Mouse (Mus musculus) testis, adult 2 months (tissue): ENCODE data around the gene Rbm20. TPM values are rescaled to one million over a fixed set of nuclear protein-coding genes. Genes with fewer than 3 reads are reported as not detected.

ENCODE experiments used
- H3K27ac ChIP-seq: fragments of 200-500 bp; 2 replicates; pipeline ENCODE4 v1.5.1; 2012; ENCODE audit warnings: low read depth, low read length; ENCODE audit not compliant: control insufficient read depth, insufficient read depth
- H3K27me3 ChIP-seq: fragments of 200-500 bp; 2 replicates; pipeline ENCODE4 v1.6.1; 2012; ENCODE audit warnings: mild to moderate bottlenecking, low read length, moderate library complexity; ENCODE audit not compliant: control insufficient read depth, insufficient read depth
- H3K36me3 ChIP-seq: fragments of 200-500 bp; 2 replicates; pipeline ENCODE4 v1.6.1; 2012; ENCODE audit warnings: mild to moderate bottlenecking, low read length; ENCODE audit not compliant: control insufficient read depth, insufficient read depth
- H3K4me1 ChIP-seq: fragments of 200-500 bp; 2 replicates; pipeline ENCODE4 v1.6.1; 2012; ENCODE audit warnings: low read length; ENCODE audit not compliant: control insufficient read depth, insufficient read depth
- H3K4me3 ChIP-seq: fragments of 200-500 bp; 2 replicates; pipeline ENCODE4 v1.5.1; 2012; ENCODE audit warnings: low read depth, mild to moderate bottlenecking, low read length, moderate library complexity, mixed read lengths; ENCODE audit not compliant: control insufficient read depth
- CTCF ChIP-seq: fragments of 200-500 bp; IDR thresholded peaks from 2 replicates; pipeline ENCODE4 v1.5.1; 2012; ENCODE audit warnings: low read depth, mild to moderate bottlenecking, inconsistent platforms, low read length, moderate library complexity; ENCODE audit not compliant: control insufficient read depth, insufficient read depth, insufficient replicate concordance
- POLR2A ChIP-seq: fragments of 200-500 bp; IDR thresholded peaks from 2 replicates; pipeline ENCODE4 v1.6.1; 2012; ENCODE audit warnings: low read depth, mild to moderate bottlenecking, inconsistent platforms, low read length, moderate library complexity; ENCODE audit not compliant: control insufficient read depth
- polyA plus RNA-seq: library from polyadenylated mRNA; depleted of rRNA; stranded (reverse); fragments of >200 nt; gene quantifications from 2 replicates; pipeline ENCODE4 v1.2.3, GENCODE M21; 2012

Rbm20 gene
- polyA plus RNA-seq, 1 experiment: 0.78 TPM

GRCm38 (mm10) chr19:53694020-53694419 lies 16.9 kb downstream of the Rbm20 start:
- H3K4me3 ChIP-seq: no peak overlapping the region
- H3K36me3 ChIP-seq: no peaks in the 10 kb centered on the region
- TF ChIP-seq CTCF (no peak), POLR2A (no peak)

GRCm38 (mm10) chr19:53696079-53696478 lies 19.0 kb downstream of the Rbm20 start:
- peaks cover 6% of the 10 kb centered on the region for H3K4me1 ChIP-seq
- H3K4me3 ChIP-seq: no peak overlapping the region
- H3K27me3 ChIP-seq: no peaks in the 10 kb centered on the region
- H3K36me3 ChIP-seq: no peaks in the 10 kb centered on the region
- no peak for TF ChIP-seq CTCF
- no peak for TF ChIP-seq POLR2A
- H3K27ac ChIP-seq: no peak overlapping the region

More at GRCm38 (mm10) chr19:53694020-53694419, 16.9 kb downstream of the Rbm20 start:
- Histone ChIP-seq H3K27me3 (no peaks in the 10 kb centered on the region), H3K4me1 (peaks cover 6% of the 10 kb centered on the region), H3K27ac (no peak overlapping the region)

DNA sequence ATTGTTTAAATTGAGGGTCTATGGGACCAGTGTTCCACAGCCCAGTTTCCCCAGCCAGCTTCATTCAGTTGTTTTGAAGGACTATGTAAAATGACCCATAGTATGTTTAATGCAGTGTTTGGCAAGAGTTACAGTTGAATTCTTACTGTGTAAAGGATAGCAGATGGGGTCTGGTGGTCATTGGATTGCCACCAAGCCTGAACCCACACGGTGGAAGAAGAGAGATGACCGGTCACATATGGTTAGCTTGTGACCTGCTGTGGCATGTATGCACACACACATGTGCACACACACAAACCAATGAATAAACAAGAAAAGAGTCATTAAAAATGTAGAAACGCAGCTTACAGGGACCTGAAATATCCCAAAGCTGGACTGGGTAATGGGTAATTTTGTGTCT lies 19.5 kb downstream of the Rbm20 start:
- H3K27ac ChIP-seq: no peak overlapping the region
- peaks cover 6% of the 10 kb centered on the region for H3K4me1 ChIP-seq
- no peaks in the 10 kb centered on the region for H3K27me3 ChIP-seq
- TF ChIP-seq POLR2A: no peak
- H3K36me3 ChIP-seq: no peaks in the 10 kb centered on the region
- no peak overlapping the region for H3K4me3 ChIP-seq

DNA sequence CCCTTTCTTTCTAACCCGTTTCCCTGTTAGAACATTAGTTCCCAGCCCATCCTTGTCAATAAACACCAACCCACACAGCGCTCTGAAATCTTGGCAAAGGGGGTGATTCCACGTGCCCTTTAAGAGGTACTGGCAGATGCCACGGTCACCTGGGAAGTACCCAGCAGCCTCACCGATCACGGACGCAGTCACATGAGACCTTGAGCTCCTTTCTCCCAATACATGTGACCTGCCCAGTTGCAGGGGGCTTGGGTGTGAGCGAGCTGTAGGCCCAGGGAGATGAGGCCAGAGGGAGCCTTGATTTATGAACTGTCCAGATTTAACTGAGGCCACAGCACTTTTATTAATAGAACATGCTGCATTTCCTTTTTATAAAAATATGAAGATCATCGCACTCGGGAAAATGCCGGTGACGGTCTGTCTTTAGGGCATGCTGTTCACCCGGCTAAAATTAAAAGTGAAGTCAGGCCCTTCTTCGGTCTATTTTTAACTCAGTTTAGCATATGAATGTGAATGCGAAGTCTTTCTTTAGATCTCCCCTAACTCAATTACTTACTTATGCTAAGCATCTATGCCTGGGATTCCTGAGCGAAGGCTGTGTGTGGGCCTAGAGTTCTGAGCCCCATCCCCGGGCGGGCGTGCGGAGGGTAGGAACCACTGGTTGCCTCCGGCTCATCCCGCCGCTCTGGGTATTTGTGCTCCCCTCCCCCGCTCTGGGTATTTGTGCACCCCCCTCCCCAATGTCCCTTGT lies 20.4 kb downstream of the Rbm20 start:
- no peaks in the 10 kb centered on the region for H3K36me3 ChIP-seq
- H3K4me1 ChIP-seq: peaks cover 6% of the 10 kb centered on the region
- TF ChIP-seq POLR2A (no peak), CTCF (no peak)
- no peak overlapping the region for H3K27ac ChIP-seq
- H3K4me3 ChIP-seq: no peak overlapping the region
- H3K27me3 ChIP-seq: no peaks in the 10 kb centered on the region

GRCm38 (mm10) chr19:53699671-53700070 lies 22.6 kb downstream of the Rbm20 start:
- H3K4me3 ChIP-seq: no peak overlapping the region
- TF ChIP-seq CTCF: no peak
- TF ChIP-seq POLR2A: no peak
- H3K27me3 ChIP-seq: no peaks in the 10 kb centered on the region
- no peak overlapping the region for H3K27ac ChIP-seq
- no peaks in the 10 kb centered on the region for H3K36me3 ChIP-seq
- H3K4me1 ChIP-seq: peaks cover 6% of the 10 kb centered on the region

DNA sequence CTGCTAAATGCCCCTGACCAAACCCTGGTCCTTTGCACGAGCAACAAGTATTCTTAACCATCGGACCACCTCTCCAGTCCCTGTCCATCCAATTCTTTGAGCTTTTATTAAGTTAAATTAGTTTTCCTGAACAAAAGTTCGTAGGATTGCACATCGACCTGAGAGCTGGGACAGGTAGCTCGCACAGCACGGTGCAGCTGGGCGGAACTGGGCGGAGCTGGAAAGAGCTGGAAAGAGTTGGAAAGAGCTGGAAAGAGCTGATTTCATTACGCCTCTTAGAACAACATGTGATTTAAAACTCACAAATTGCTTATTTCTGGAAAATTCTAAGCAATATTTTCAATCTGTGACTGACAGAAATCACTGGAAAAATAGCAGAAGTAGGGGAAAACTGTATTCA lies 24.3 kb downstream of the Rbm20 start:
- H3K4me1 ChIP-seq: peaks cover 10% of the 10 kb centered on the region
- TF ChIP-seq CTCF: no peak
- TF ChIP-seq POLR2A: no peak
- H3K36me3 ChIP-seq: no peaks in the 10 kb centered on the region
- no peaks in the 10 kb centered on the region for H3K27me3 ChIP-seq
- H3K27ac ChIP-seq: no peak overlapping the region
- no peak overlapping the region for H3K4me3 ChIP-seq

DNA sequence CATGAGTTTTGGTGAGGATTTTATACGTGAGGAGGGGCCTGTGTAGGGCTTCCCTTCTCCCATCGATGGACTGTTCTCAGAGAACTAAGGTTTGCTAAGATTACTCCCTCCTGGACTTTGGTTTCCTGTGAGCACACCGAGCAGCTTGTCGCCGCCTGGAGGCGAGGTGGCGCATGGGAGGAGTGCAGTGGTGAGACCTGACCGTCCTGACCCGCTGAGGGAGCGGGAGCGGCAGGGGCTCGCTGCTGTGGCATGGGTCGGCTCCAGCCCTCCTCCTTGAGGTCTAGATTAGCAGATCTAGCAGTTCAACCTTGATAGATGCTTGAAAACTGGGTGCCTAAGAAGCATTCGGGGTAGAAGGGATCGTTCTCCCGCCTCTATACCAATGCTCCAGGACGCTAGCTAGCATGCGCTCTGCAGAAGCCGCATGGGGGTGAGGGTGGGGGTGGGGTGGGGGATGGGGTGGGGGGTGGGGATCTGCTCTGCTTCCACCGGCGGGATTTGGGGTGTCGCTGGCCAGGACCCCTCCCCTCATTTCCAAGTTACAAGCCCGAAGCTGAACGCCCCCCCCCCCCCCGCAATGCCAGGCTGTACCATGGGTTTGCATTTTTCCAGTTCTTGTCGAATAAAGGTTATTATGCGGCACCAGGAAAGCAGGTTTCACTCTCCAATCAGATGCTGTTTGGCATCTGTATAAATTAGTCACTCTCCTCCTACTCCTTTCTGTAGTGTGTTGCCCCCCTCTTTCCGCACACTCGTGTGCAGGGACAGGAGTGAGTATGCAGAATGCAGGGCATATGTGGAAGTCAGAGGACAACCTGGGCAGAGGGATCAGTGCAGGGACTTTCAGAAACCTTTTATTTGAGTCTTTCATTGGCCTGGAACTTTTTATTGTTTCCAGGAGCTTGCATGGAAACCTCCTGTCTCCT lies 28.1 kb downstream of the Rbm20 start:
- H3K4me3 ChIP-seq: no peak overlapping the region; the same call in 1 of the 2 replicates
- H3K4me1 ChIP-seq: peaks cover 4% of the 10 kb centered on the region; the same call in 1 of the 2 replicates
- no peak overlapping the region for H3K27ac ChIP-seq
- no peaks in the 10 kb centered on the region for H3K36me3 ChIP-seq
- TF ChIP-seq CTCF (peak; percentile 53; the same call in 1 of the 2 replicates), POLR2A (no peak)
- no peaks in the 10 kb centered on the region for H3K27me3 ChIP-seq
